Mouse (Mus musculus): ENCODE results near the gene Klhdc4.

Gene Klhdc4

GRCm38 (mm10) chr8:121758470-121758869 lies 70.9 kb downstream of the Klhdc4 start:
- DNase-seq (ENCODE audit: low read depth, low spot score), result no peak

DNA sequence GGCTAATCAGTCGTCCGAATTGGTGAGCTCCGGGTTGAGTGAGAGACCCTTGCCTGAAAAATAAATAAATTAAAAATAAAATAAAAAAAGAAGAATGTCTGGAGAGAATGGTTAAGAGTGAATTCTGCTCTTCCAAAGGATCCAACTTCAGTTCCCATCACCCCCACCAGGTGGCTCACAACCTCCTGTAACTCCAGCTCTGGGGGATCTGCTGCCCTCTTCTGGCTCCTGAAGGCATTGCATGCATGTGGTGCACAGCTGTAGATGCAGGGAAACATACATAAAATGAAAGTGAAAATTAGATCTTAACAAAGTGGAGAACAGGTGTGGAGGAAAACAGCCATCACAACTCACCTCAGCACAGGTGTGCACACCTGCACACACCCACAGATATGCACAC lies 78.0 kb downstream of the Klhdc4 start:
- peak; percentile 91 for DNase-seq (ENCODE audit: low read depth, low spot score)

GRCm38 (mm10) chr8:121750512-121750911 lies 78.9 kb downstream of the Klhdc4 start:
- peak; percentile 65 for DNase-seq (ENCODE audit: low read depth, low spot score)

- DNase-seq (ENCODE audit: low read depth, low spot score), result no peak
Measured at GRCm38 (mm10) chr8:121749501-121749900, 79.9 kb downstream of the Klhdc4 start.
